Mouse (Mus musculus) midbrain, embryonic 15.5 days (tissue): ENCODE measurements around the gene Bik. TPM values are rescaled to one million over a fixed set of nuclear protein-coding genes. Genes with fewer than 3 reads are reported as not detected.

Source experiments
- microRNA-seq: library from miRNA; unstranded; fragments of <30 nt; microRNA quantifications from one replicate; pipeline ENCODE4, GENCODE M21; 2016
- polyA plus RNA-seq: library from polyadenylated mRNA; unstranded; fragments of >200 nt; fragmentation: Nextera tagmentation; extraction: Ambion mirVana; gene quantifications from 2 replicates; pipeline ENCODE4 v1.2.1, GENCODE M21; 2015

Bik gene
- polyA plus RNA-seq, 1 experiment from 2014 or later, result 0.30 TPM

Small RNA genes lying within 50 kb of the gene (microRNA-seq; reads per million reads assigned to microRNA genes)
- gene Gm24575, result not detected

Other genes starting within 250 kb of the Bik start
- 44.4 and 45.1 TPM in 2 replicates for gene Arfgap3, start 176.6 kb upstream of the Bik start, polyA plus RNA-seq
- gene Pacsin2, start 62.3 kb upstream of the Bik start, polyA plus RNA-seq, result 24.8 and 25.5 TPM in 2 replicates
- 123 and 125 TPM in 2 replicates for gene Ttll1, start 16.0 kb upstream of the Bik start, polyA plus RNA-seq
- gene Tspo, start 36.7 kb downstream of the Bik start, polyA plus RNA-seq, result 8.1 and 12.0 TPM in 2 replicates
- 32.0 and 33.5 TPM in 2 replicates for gene Mcat, start 36.9 kb downstream of the Bik start, polyA plus RNA-seq
- 47.2 and 50.9 TPM in 2 replicates for gene Ttll12, start 68.3 kb downstream of the Bik start, polyA plus RNA-seq
- gene Scube1, start 198.2 kb downstream of the Bik start, polyA plus RNA-seq, result 13.4 and 14.8 TPM in 2 replicates